In the genomic region with DNA sequence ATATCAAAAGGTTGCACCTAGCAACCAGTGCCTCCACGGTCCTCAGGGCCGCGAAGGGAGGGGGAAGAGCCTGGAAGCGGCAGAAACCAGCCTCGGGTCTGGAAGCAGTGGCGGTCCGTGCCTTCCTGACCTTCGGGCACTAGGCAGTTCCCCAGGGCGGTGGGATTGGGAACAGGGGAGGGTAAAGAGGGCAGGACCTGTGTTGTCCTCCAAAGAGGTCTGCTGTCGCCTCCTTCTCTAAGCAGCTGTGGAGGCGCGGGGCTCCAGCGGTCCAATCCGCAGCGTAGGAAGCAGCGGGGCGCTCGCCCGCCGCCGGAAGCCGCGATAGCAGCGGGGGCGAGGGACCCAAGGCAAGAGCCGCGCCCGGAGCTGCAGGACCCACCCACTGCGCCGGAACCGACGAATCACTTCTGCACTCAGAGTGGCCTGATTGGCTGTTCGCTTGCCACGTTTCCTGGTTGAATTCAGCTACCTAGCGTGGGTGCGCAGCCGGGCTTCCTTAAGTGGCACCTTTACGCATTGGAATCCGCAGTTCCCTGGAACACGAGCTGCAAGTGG, we compare ENCODE assay signal across 8 mouse cellular contexts. TPM values are rescaled to one million over a fixed set of nuclear protein-coding genes. Genes with fewer than 3 reads are reported as not detected.
DNase-seq lines count a peak whose midpoint lies in the region; ATAC-seq lines count a peak whose summit lies in the region.

A gene (minus strand): TSS at position 384 of the 558 bp plus-strand sequence.

- intact Hi-C loops in gastrocnemius, postnatal 14 days (cut with DNase I; ENCODE audit: low total_unique reads) = no loop called here
- intact Hi-C loops in left cerebral cortex, postnatal 10 days (cut with DNase I) = loop anchor here (10.0 kb wide), 1 partner anchor 172 kb away; no protein-coding TSS in a partner anchor

- peak; percentile 99 for ATAC-seq in inflammation-experienced regulatory T-cells, adult 6 months
- peak; percentile 100 for ATAC-seq in megakaryocyte-erythroid progenitor cell, adult 5-6 weeks (replicated peaks; ENCODE audit: low FRiP score, low TSS enrichment, poor library complexity, severe bottlenecking)

- peak; percentile 92 to 97 for DNase-seq in adrenal gland, adult (ENCODE audit: inconsistent age in 2 of 2, low spot score in 1 of 2)
- peak; percentile 96 for DNase-seq in embryo, embryonic 10.5 days (ENCODE audit: low spot score)
- DNase-seq in gastrocnemius, postnatal 14 days = peak; percentile 92
- peak; percentile 87 to 94 for DNase-seq in left cerebral cortex, postnatal 10 days (ENCODE audit: extremely low spot score in 1 of 2, low spot score in 2 of 2)
- DNase-seq in right cerebral cortex, postnatal 25 days = peak; percentile 89
- peak; percentile 84 to 92 for DNase-seq in urinary bladder, postnatal 4 days (ENCODE audit: low spot score in 2 of 2)

RNA-seq across cellular contexts. Expression of the gene that starts here (rescaled TPM):
- 1 to 10 TPM; 4.0 to 4.2 TPM for total RNA-seq in gastrocnemius, postnatal 14 days (2021)
- polyA plus RNA-seq in inflammation-experienced regulatory T-cells, adult 6 months (2017; shearing (Covaris generic)) = 10 to 100 TPM in 2 of 3 experiments, 1 to 10 TPM in 1; 7.5 to 16.1 (median 15.7) TPM
- total RNA-seq in left cerebral cortex, postnatal 10 days (2021) = 1 to 10 TPM; 4.9 to 5.4 TPM
- total RNA-seq in megakaryocyte-erythroid progenitor cell, adult 5-6 weeks (2014; fragmentation: Nextera tagmentation) = 6.7 and 8.4 TPM in 2 replicates
- 1.8 and 6.0 TPM in 2 replicates for total RNA-seq in megakaryocyte-erythroid progenitor cell, adult 5-6 weeks (2017)

Comparison
In these comparisons a context has a peak if more than half of its experiments do, and no peak if none do; other contexts are left out.
1. Peak in every context shown above with its lines: DNase-seq and ATAC-seq.